Mouse (Mus musculus) limb, embryonic 12.5 days (tissue): Measurements from ENCODE around the gene Ankdd1a. TPM values are rescaled to one million over a fixed set of nuclear protein-coding genes. Genes with fewer than 3 reads are reported as not detected.

Experiments used
- ATAC-seq: fragments of 200-750 bp; cut with Nextera tagmentation; 2 replicates; pipeline ENCODE4 v1.8.0; 2017; ENCODE audit warnings: low read depth, moderate TSS enrichment; ENCODE audit not compliant: insufficient number of reproducible peaks, insufficient read depth, low FRiP score, low TSS enrichment
- H3K27ac ChIP-seq: fragments of 300-500 bp; sonication (generic); 2 replicates; pipeline ENCODE4 v1.5.1; 2016; ENCODE audit warnings: mild to moderate bottlenecking, moderate library complexity
- H3K27me3 ChIP-seq: fragments of 300-500 bp; sonication (generic); 2 replicates; pipeline ENCODE4 v1.6.1; 2016; ENCODE audit warnings: mild to moderate bottlenecking, moderate library complexity
- H3K36me3 ChIP-seq: fragments of 300-500 bp; sonication (generic); 2 replicates; pipeline ENCODE4 v1.6.1; 2016; ENCODE audit warnings: mild to moderate bottlenecking, moderate library complexity
- H3K4me1 ChIP-seq: fragments of 300-500 bp; sonication (generic); replicated peaks from 2 replicates; pipeline ENCODE4 v1.6.1; 2016
- H3K4me2 ChIP-seq: fragments of 300-500 bp; sonication (generic); 2 replicates; pipeline ENCODE4 v1.6.1; 2016; ENCODE audit warnings: mild to moderate bottlenecking, moderate library complexity
- H3K4me3 ChIP-seq: fragments of 300-500 bp; sonication (generic); replicated peaks from 2 replicates; pipeline ENCODE4 v1.5.1; 2016; ENCODE audit warnings: mild to moderate bottlenecking
- H3K9ac ChIP-seq: fragments of 300-500 bp; sonication (generic); replicated peaks from 2 replicates; pipeline ENCODE4 v1.6.1; 2016; ENCODE audit warnings: mild to moderate bottlenecking, moderate library complexity
- H3K9me3 ChIP-seq: fragments of 300-500 bp; sonication (generic); 2 replicates; pipeline ENCODE4 v1.6.1; 2016; ENCODE audit warnings: mild to moderate bottlenecking, moderate library complexity
- WGBS: fragments of 180-500 bp; shearing (Covaris S2); methylation state at CpG from one replicate; pipeline ENCODE4 v1.1.7; 2016; 5-methylcytosine and 5-hydroxymethylcytosine counted together
- polyA plus RNA-seq: library from polyadenylated mRNA; unstranded; fragments of >200 nt; fragmentation: Nextera tagmentation; extraction: Ambion mirVana; gene quantifications from 2 replicates; pipeline ENCODE4 v1.2.1, GENCODE M21; 2016

The Ankdd1a gene
- polyA plus RNA-seq, 1 experiment from 2014 or later = not detected

GRCm38 (mm10) chr9:65555001-65555405, 35.0 kb upstream of the Ankdd1a start:
- Histone ChIP-seq H3K27ac (peak overlapping the region; percentile 50; the same call in 1 of the 2 replicates), H3K4me2 (no peak overlapping the region)

GRCm38 (mm10) chr9:65552711-65553110, 32.7 kb upstream of the Ankdd1a start:
- 94% methylated on average over 2 of the region's 2 CpGs for WGBS
- H3K9me3 ChIP-seq = no peaks in the 10 kb centered on the region
- no peak for ATAC-seq
- H3K36me3 ChIP-seq = peaks cover 33% of the 10 kb centered on the region
- H3K27ac ChIP-seq = no peak overlapping the region
- peaks cover 31% of the 10 kb centered on the region for H3K4me1 ChIP-seq
- H3K9ac ChIP-seq = no peak overlapping the region
- H3K4me3 ChIP-seq = no peak overlapping the region
- H3K4me2 ChIP-seq = no peak overlapping the region
- no peaks in the 10 kb centered on the region for H3K27me3 ChIP-seq

More at GRCm38 (mm10) chr9:65555001-65555405, 35.0 kb upstream of the Ankdd1a start:
- WGBS = 11% methylated on average over 5 of the region's 5 CpGs
- no peak overlapping the region for H3K9ac ChIP-seq
- H3K4me3 ChIP-seq = no peak overlapping the region
- H3K27me3 ChIP-seq = no peaks in the 10 kb centered on the region
- no peaks in the 10 kb centered on the region for H3K9me3 ChIP-seq
- ATAC-seq = no peak
- H3K36me3 ChIP-seq = peaks cover 47% of the 10 kb centered on the region
- peaks cover 37% of the 10 kb centered on the region for H3K4me1 ChIP-seq

GRCm38 (mm10) chr9:65552141-65552540, 32.1 kb upstream of the Ankdd1a start:
- H3K4me3 ChIP-seq = no peak overlapping the region
- ATAC-seq = no peak
- H3K4me1 ChIP-seq = peaks cover 31% of the 10 kb centered on the region
- 91% methylated on average over 5 of the region's 5 CpGs for WGBS
- no peaks in the 10 kb centered on the region for H3K27me3 ChIP-seq
- H3K9me3 ChIP-seq = no peaks in the 10 kb centered on the region
- no peak overlapping the region for H3K9ac ChIP-seq
- H3K4me2 ChIP-seq = no peak overlapping the region
- H3K36me3 ChIP-seq = peaks cover 28% of the 10 kb centered on the region
- no peak overlapping the region for H3K27ac ChIP-seq

- 12% methylated on average over 5 of the region's 5 CpGs for WGBS
- H3K9ac ChIP-seq = no peak overlapping the region
Observed at GRCm38 (mm10) chr9:65551035-65551434, 31.0 kb upstream of the Ankdd1a start.

GRCm38 (mm10) chr9:65550079-65550831, 30.3 kb upstream of the Ankdd1a start:
- Histone ChIP-seq H3K4me1 (peaks cover 42% of the 10 kb centered on the region), H3K4me2 (no peak overlapping the region), H3K27me3 (no peaks in the 10 kb centered on the region), H3K9me3 (no peaks in the 10 kb centered on the region), H3K27ac (peak overlapping the region; percentile 91), H3K36me3 (0 out of 2 replicates have a peak, but pooled peaks cover 9% of the 10 kb centered on the region), H3K9ac (no peak overlapping the region), H3K4me3 (no peak overlapping the region)
- ATAC-seq = no peak
- WGBS = 35% methylated on average over 7 of the region's 7 CpGs

More at GRCm38 (mm10) chr9:65551035-65551434, 31.0 kb upstream of the Ankdd1a start:
- peak; percentile 81 for ATAC-seq
- Histone ChIP-seq H3K27me3 (no peaks in the 10 kb centered on the region), H3K4me1 (peaks cover 34% of the 10 kb centered on the region), H3K27ac (peak overlapping the region; percentile 91), H3K36me3 (peaks cover 16% of the 10 kb centered on the region), H3K9me3 (no peaks in the 10 kb centered on the region), H3K4me3 (no peak overlapping the region), H3K4me2 (no peak overlapping the region)

GRCm38 (mm10) chr9:65549643-65550042, 29.6 kb upstream of the Ankdd1a start:
- H3K36me3 ChIP-seq = 0 out of 2 replicates have a peak, but pooled peaks cover 7% of the 10 kb centered on the region

GRCm38 (mm10) chr9:65549139-65549538, 29.1 kb upstream of the Ankdd1a start:
- Histone ChIP-seq H3K4me3 (no peak overlapping the region), H3K27ac (no peak overlapping the region), H3K9ac (no peak overlapping the region)

More at GRCm38 (mm10) chr9:65549643-65550042, 29.6 kb upstream of the Ankdd1a start:
- Histone ChIP-seq H3K4me1 (peaks cover 38% of the 10 kb centered on the region), H3K4me2 (no peak overlapping the region), H3K9ac (no peak overlapping the region), H3K27me3 (no peaks in the 10 kb centered on the region), H3K27ac (no peak overlapping the region), H3K4me3 (no peak overlapping the region), H3K9me3 (no peaks in the 10 kb centered on the region)
- WGBS = 85% methylated on average over 5 of the region's 5 CpGs
- no peak for ATAC-seq

GRCm38 (mm10) chr9:65548311-65548710, 28.3 kb upstream of the Ankdd1a start:
- no peak overlapping the region for H3K4me2 ChIP-seq
- WGBS = 79% methylated on average over 8 of the region's 8 CpGs
- peaks cover 34% of the 10 kb centered on the region for H3K4me1 ChIP-seq
- no peaks in the 10 kb centered on the region for H3K27me3 ChIP-seq
- H3K9me3 ChIP-seq = no peaks in the 10 kb centered on the region
- H3K36me3 ChIP-seq = 0 out of 2 replicates have a peak, but pooled peaks cover 3% of the 10 kb centered on the region
- ATAC-seq = no peak
- no peak overlapping the region for H3K4me3 ChIP-seq
- H3K27ac ChIP-seq = no peak overlapping the region
- H3K9ac ChIP-seq = no peak overlapping the region

More at GRCm38 (mm10) chr9:65549139-65549538, 29.1 kb upstream of the Ankdd1a start:
- no peak for ATAC-seq
- H3K27me3 ChIP-seq = no peaks in the 10 kb centered on the region
- no peak overlapping the region for H3K4me2 ChIP-seq
- H3K4me1 ChIP-seq = peaks cover 34% of the 10 kb centered on the region
- H3K9me3 ChIP-seq = no peaks in the 10 kb centered on the region
- 0 out of 2 replicates have a peak, but pooled peaks cover 7% of the 10 kb centered on the region for H3K36me3 ChIP-seq
- 93% methylated on average over 3 of the region's 3 CpGs for WGBS

- WGBS = 68% methylated on average over 4 of the region's 4 CpGs
- Histone ChIP-seq H3K27me3 (no peaks in the 10 kb centered on the region), H3K36me3 (no peaks in the 10 kb centered on the region), H3K9ac (no peak overlapping the region), H3K4me1 (peaks cover 34% of the 10 kb centered on the region), H3K27ac (0 out of 2 replicates have a peak overlapping the region, but pooled peaks have one; percentile 17), H3K4me3 (no peak overlapping the region), H3K4me2 (no peak overlapping the region), H3K9me3 (no peaks in the 10 kb centered on the region)
- ATAC-seq = no peak
Observed at GRCm38 (mm10) chr9:65547844-65548243, 27.9 kb upstream of the Ankdd1a start.

- Histone ChIP-seq H3K36me3 (no peaks in the 10 kb centered on the region), H3K9ac (no peak overlapping the region), H3K4me2 (no peak overlapping the region), H3K27me3 (no peaks in the 10 kb centered on the region), H3K27ac (no peak overlapping the region), H3K4me3 (no peak overlapping the region), H3K9me3 (no peaks in the 10 kb centered on the region), H3K4me1 (peaks cover 34% of the 10 kb centered on the region)
- whole genome bisulfite sequencing = 81% methylated on average over 5 of the region's 5 CpGs
- no peak for ATAC-seq
Observed at GRCm38 (mm10) chr9:65547111-65547510, 27.1 kb upstream of the Ankdd1a start.

- Histone ChIP-seq H3K27ac (no peak overlapping the region), H3K9ac (no peak overlapping the region), H3K4me3 (no peak overlapping the region), H3K4me2 (no peak overlapping the region), H3K4me1 (peaks cover 40% of the 10 kb centered on the region), H3K36me3 (no peaks in the 10 kb centered on the region), H3K9me3 (no peaks in the 10 kb centered on the region), H3K27me3 (no peaks in the 10 kb centered on the region)
- 77% methylated on average over 4 of the region's 4 CpGs for WGBS
- ATAC-seq = no peak
Observed at GRCm38 (mm10) chr9:65546413-65546695, 26.4 kb upstream of the Ankdd1a start.
